Mouse (Mus musculus): ENCODE measurements around the gene Olfr1225. TPM values are rescaled to one million over a fixed set of nuclear protein-coding genes. Genes with fewer than 3 reads are reported as not detected.

Olfr1225 gene
- not detected in 2 replicates for polyA plus RNA-seq (2012; ENCODE audit: low replicate concordance)

DNA sequence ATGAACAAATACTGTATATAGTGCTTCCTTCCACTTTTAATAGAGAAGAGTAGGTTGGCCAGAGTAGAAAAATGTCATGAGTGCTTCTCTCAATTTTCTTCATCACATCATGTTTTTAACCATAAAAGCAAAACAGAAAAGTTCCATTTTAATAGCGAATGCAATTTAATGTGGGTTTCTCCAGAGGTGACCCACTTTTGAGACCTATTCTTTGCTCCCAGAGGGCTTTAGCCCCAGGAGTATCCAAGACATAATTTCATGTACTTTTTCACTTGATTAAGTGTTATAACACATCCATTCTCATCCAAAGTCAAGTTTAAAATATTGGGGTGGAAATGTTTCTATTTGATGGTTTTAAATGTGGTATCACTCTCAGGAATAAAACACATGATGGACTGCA is at the start of gene Olfr1225:
Olfr1225 (minus strand) TSS at position 101 of the 400 bp plus-strand sequence.

DNA sequence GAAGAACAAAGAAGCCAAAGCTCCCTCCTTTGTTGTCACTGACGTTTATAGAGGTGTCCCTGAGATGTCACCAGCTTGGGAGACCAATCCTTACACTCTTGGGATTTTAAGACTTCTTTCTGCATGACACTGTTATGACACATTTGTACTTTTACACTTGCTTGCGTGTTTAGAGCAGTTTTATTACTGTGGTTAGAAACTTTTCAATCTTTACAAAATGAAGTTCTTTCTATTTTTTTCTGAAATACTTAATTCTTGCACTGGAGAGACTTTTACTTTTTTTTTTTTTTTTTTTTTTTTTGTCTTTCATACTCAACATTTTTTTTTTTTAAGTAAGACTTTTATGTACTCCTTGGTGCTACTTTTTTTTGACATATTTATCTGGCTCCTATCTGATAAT is 25.5 kb upstream of the Olfr1225 start, which contains the start of gene Olfr1226:
Olfr1226 (minus strand) TSS at position 101 of the 400 bp plus-strand sequence.

GRCm38 (mm10) chr2:89163991-89164390 is 10.5 kb downstream of the Olfr1225 start, which contains the start of gene Olfr1224-ps1:
TSS of gene Olfr1224-ps1 (minus strand) at chr2:89164091.

GRCm38 (mm10) chr2:89151460-89151859 is 23.0 kb downstream of the Olfr1225 start, which contains the start of gene Olfr1223:
TSS of gene Olfr1223 (minus strand) at chr2:89151560.

GRCm38 (mm10) chr2:89132954-89133353 is 41.5 kb downstream of the Olfr1225 start, which contains the start of gene Olfr1222:
TSS of gene Olfr1222 (minus strand) at chr2:89133054.

Other genes with a start within 250 kb of the Olfr1225 start
- not detected in 2 replicates for gene Olfr1211, start 236.6 kb downstream of the Olfr1225 start, polyA plus RNA-seq (2012; ENCODE audit: low replicate concordance)
- 0.33 TPM in 1 of 2 replicates, not detected in the other for gene Olfr1212, start 220.7 kb downstream of the Olfr1225 start, polyA plus RNA-seq (2012; ENCODE audit: low replicate concordance)
- gene Gm13762, start 194.4 kb downstream of the Olfr1225 start, polyA plus RNA-seq (2012; ENCODE audit: low replicate concordance): not detected in 2 replicates
- not detected in 2 replicates for gene Olfr1214, start 182.0 kb downstream of the Olfr1225 start, polyA plus RNA-seq (2012; ENCODE audit: low replicate concordance)
- gene Olfr1215, start 167.7 kb downstream of the Olfr1225 start, polyA plus RNA-seq (2012; ENCODE audit: low replicate concordance): not detected in 2 replicates
- not detected in 2 replicates for gene Olfr1216, start 156.3 kb downstream of the Olfr1225 start, polyA plus RNA-seq (2012; ENCODE audit: low replicate concordance)
- not detected in 2 replicates for gene Olfr1217, start 142.6 kb downstream of the Olfr1225 start, polyA plus RNA-seq (2012; ENCODE audit: low replicate concordance)
- not detected in 2 replicates for gene Olfr1218, start 113.5 kb downstream of the Olfr1225 start, polyA plus RNA-seq (2012; ENCODE audit: low replicate concordance)
- not detected in 2 replicates for gene Olfr1219, start 91.2 kb downstream of the Olfr1225 start, polyA plus RNA-seq (2012; ENCODE audit: low replicate concordance)
- not detected in 2 replicates for gene Olfr1220, start 67.8 kb downstream of the Olfr1225 start, polyA plus RNA-seq (2012; ENCODE audit: low replicate concordance)
- not detected in 2 replicates for gene Olfr1221, start 57.4 kb downstream of the Olfr1225 start, polyA plus RNA-seq (2012; ENCODE audit: low replicate concordance)
- gene Olfr1222, start 41.6 kb downstream of the Olfr1225 start, polyA plus RNA-seq (2012; ENCODE audit: low replicate concordance): not detected in 2 replicates
- gene Olfr1223, start 23.1 kb downstream of the Olfr1225 start, polyA plus RNA-seq (2012; ENCODE audit: low replicate concordance): not detected in 2 replicates
- gene Olfr1224-ps1, start 10.6 kb downstream of the Olfr1225 start, polyA plus RNA-seq (2012; ENCODE audit: low replicate concordance): 0.26 TPM in 1 of 2 replicates, not detected in the other
- gene Olfr1226, start 25.4 kb upstream of the Olfr1225 start, polyA plus RNA-seq (2012; ENCODE audit: low replicate concordance): not detected in 2 replicates
- gene Olfr1228, start 79.4 kb upstream of the Olfr1225 start, polyA plus RNA-seq (2012; ENCODE audit: low replicate concordance): not detected in 2 replicates
- not detected in 2 replicates for gene Olfr1229, start 113.3 kb upstream of the Olfr1225 start, polyA plus RNA-seq (2012; ENCODE audit: low replicate concordance)
- gene Olfr1230, start 122.6 kb upstream of the Olfr1225 start, polyA plus RNA-seq (2012; ENCODE audit: low replicate concordance): not detected in 2 replicates
- 0.39 TPM in 1 of 2 replicates, not detected in the other for gene Olfr1231, start 132.4 kb upstream of the Olfr1225 start, polyA plus RNA-seq (2012; ENCODE audit: low replicate concordance)
- not detected in 2 replicates for gene Olfr1232, start 155.0 kb upstream of the Olfr1225 start, polyA plus RNA-seq (2012; ENCODE audit: low replicate concordance)
- not detected in 2 replicates for gene Olfr1233, start 167.7 kb upstream of the Olfr1225 start, polyA plus RNA-seq (2012; ENCODE audit: low replicate concordance)
- gene Olfr1234, start 190.2 kb upstream of the Olfr1225 start, polyA plus RNA-seq (2012; ENCODE audit: low replicate concordance): not detected in 2 replicates
- gene Olfr1238, start 235.0 kb upstream of the Olfr1225 start, polyA plus RNA-seq (2012; ENCODE audit: low replicate concordance): not detected in 2 replicates
- not detected in 2 replicates for gene Olfr1239, start 245.7 kb upstream of the Olfr1225 start, polyA plus RNA-seq (2012; ENCODE audit: low replicate concordance)

All from leukemia stem cell, adult 10-12 weeks (primary cell).